Mouse (Mus musculus) kidney, adult 11 months (tissue): Measurements from ENCODE around the gene Dlx4.

Source experiments
- DNase-seq: peaks from one replicate; pipeline ENCODE4 v3.0.0; 2022

Gene Dlx4

GRCm38 (mm10) chr11:95145851-95146403 lies at the start of gene Dlx4:
Dlx4 (minus strand) TSS chr11:95146263.
- no peak for DNase-seq

GRCm38 (mm10) chr11:95189863-95190262 lies 43.8 kb upstream of the Dlx4 start:
- no peak for DNase-seq

- DNase-seq = no peak
Measured at GRCm38 (mm10) chr11:95186826-95187225, 40.8 kb upstream of the Dlx4 start.

GRCm38 (mm10) chr11:95185700-95186099 lies 39.6 kb upstream of the Dlx4 start:
- DNase-seq = no peak

GRCm38 (mm10) chr11:95184561-95184960 lies 38.5 kb upstream of the Dlx4 start:
- DNase-seq = no peak

GRCm38 (mm10) chr11:95179311-95179710 lies 33.2 kb upstream of the Dlx4 start:
- DNase-seq = no peak

- no peak for DNase-seq
Measured at GRCm38 (mm10) chr11:95165857-95166256, 19.8 kb upstream of the Dlx4 start.

- DNase-seq = no peak
Measured at GRCm38 (mm10) chr11:95161708-95162107, 15.6 kb upstream of the Dlx4 start.

- DNase-seq = no peak
Measured at GRCm38 (mm10) chr11:95160693-95161092, 14.6 kb upstream of the Dlx4 start.

GRCm38 (mm10) chr11:95159763-95160371 lies 13.8 kb upstream of the Dlx4 start:
- DNase-seq = no peak

GRCm38 (mm10) chr11:95157872-95158271 lies 11.8 kb upstream of the Dlx4 start:
- DNase-seq = no peak

- DNase-seq = no peak
Measured at GRCm38 (mm10) chr11:95157356-95157755, 11.3 kb upstream of the Dlx4 start.

GRCm38 (mm10) chr11:95155511-95155910 lies 9.4 kb upstream of the Dlx4 start:
- DNase-seq = no peak

GRCm38 (mm10) chr11:95153681-95154080 lies 7.6 kb upstream of the Dlx4 start:
- no peak for DNase-seq

GRCm38 (mm10) chr11:95153116-95153515 lies 7.1 kb upstream of the Dlx4 start:
- DNase-seq = no peak

- DNase-seq = no peak
Measured at GRCm38 (mm10) chr11:95150269-95151049, 4.4 kb upstream of the Dlx4 start.

- no peak for DNase-seq
Measured at GRCm38 (mm10) chr11:95149462-95150268, 3.6 kb upstream of the Dlx4 start.

GRCm38 (mm10) chr11:95148754-95149153 lies 2.7 kb upstream of the Dlx4 start:
- no peak for DNase-seq

- no peak for DNase-seq
Measured at GRCm38 (mm10) chr11:95144946-95145483, 1.0 kb downstream of the Dlx4 start.

- DNase-seq = no peak
Measured at GRCm38 (mm10) chr11:95144091-95144945, 1.7 kb downstream of the Dlx4 start.

GRCm38 (mm10) chr11:95143663-95144062 lies 2.4 kb downstream of the Dlx4 start:
- DNase-seq = no peak

- DNase-seq = no peak
Measured at GRCm38 (mm10) chr11:95142980-95143575, 3.0 kb downstream of the Dlx4 start.
